Mouse (Mus musculus): ENCODE results near the gene Nt5c3.

Nt5c3 gene

DNA sequence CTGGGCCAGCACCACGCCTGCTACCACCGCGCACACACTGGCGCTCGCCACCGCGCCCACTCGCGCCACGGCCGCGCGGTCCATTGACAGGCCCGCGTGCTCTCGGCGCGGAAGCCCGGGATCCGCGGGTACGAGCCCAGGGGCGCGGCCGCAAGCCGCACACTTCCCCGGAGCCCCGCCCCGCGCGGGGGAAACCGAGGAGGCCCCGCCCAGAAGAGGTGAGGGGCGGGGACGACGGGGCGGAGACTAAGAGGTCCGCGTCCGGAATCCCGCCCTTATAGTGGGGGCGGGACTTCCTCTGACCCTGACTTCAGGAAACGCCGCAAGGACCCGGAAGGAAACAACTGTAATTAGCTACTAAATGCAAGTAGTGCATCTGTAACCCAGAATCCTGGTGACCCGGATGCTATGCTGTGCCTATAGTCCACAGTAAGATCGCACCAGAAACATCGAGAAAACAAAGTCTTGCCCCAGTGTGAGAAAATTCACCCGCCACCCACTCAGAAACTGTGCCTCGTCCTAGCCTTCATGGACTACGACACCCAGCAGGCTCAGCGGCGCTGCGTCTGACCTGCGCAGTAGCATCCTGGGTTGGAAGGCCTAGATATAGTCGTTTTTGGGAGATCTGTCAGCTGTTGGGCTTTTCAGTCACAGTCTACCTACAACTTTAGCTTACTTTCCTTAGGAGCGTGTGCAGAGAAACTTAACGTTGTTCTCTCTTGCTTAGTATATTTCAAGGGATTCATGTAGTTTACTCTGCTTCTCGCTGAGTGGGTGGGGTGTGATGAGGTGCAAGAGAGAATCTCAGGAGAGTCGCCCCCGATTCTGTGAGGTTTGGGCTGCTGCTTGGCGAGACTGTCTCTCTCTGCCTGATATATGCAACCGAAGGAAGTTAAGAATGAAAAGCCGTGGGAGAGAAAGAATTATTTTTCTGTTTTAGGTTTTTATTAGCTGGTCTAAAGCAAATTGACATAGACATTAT is at the start of gene Nt5c3, which contains the start of gene Vmn1r4:
Nt5c3 (minus strand) TSS at position 207 of the 982 bp plus-strand sequence.
Vmn1r4 (plus strand) TSS at position 290 of the 982 bp plus-strand sequence.
- peak; percentile 97 for DNase-seq (ENCODE audit: low read depth, low spot score)

GRCm38 (mm10) chr6:56969973-56970372 is 46.2 kb upstream of the Nt5c3 start, which contains the start of gene Vmn1r5:
Gene Vmn1r5 (plus strand): TSS chr6:56970273.
- no peak for DNase-seq (ENCODE audit: low read depth, low spot score)

DNA sequence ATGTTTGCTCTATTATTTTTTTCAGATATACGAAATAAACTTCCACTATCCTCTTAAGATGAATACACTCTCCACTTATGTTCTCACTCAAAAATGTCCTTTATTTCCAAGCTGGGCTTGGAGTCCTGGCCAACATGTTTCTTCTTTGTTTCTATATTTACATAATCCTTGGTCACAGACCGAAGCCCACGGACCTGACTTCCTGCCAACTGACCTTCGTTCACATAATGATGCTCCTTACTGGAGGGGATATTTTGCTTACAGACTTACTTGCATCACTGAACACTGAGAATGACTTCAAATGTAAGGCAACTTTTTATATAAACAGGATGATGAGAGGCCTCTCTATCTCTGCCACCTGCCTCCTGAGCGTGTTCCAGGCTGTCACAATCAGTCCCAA is 32.7 kb upstream of the Nt5c3 start:
- no peak for DNase-seq (ENCODE audit: low read depth, low spot score)

- DNase-seq (ENCODE audit: low read depth, low spot score): no peak
Observed at GRCm38 (mm10) chr6:56934366-56934765, 10.6 kb upstream of the Nt5c3 start.

- no peak for DNase-seq (ENCODE audit: low read depth, low spot score)
Observed at GRCm38 (mm10) chr6:56932464-56932863, 8.7 kb upstream of the Nt5c3 start.

DNA sequence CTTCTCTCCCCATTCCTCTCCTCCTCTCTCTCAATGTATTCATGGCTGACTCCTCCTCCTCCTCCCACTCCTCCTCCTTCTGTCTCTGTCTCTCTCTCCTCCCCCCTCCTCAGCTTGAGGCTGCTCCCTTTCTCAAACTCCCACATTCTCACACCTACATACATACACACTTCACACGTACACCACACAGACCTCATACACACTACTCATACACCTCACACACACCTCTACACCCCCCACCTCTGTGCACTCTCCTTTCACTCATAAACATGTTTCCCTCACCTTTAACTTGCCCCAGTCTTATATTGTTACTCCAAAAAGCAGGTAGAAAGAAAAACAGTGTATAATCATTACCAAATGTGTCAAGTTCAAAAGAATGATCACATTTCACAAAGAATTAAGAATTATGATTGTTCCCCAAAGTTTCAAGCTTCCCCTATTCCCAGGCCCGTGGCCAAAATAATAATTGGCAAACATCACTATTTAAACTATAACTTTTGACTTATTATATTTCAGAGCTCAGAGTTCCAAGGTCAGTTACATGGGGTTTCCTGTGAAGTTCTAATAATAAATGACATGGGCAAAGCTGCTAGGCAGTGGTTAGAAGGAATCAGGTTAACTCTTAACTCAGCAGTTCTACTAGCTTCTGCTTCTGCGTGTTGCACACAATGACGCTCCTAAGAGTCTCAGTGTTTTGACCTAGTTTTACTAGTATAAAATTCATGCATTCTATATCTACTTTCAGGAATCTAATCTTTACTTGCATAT is 8.1 kb upstream of the Nt5c3 start:
- DNase-seq (ENCODE audit: low read depth, low spot score): no peak

DNA sequence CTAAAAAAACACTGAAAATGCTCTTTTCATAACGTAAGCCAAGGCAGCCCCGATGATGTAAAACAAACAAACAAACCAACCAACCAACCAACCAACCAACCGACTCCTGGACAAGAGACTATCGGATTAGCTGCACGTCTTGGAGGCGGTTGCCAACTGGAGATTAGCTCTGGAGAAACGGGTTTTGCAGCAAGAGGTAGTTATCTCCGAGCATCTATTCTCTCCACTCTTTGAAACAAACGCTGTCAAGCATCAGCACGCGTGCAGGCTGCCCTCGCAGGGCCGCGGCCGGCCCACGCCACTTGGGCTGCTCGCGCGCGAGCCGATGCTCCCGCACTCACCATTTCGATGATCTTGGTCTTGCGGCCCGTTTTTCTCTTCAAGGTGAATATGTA is 404 bp downstream of the Nt5c3 start:
- no peak for DNase-seq (ENCODE audit: low read depth, low spot score)

DNA sequence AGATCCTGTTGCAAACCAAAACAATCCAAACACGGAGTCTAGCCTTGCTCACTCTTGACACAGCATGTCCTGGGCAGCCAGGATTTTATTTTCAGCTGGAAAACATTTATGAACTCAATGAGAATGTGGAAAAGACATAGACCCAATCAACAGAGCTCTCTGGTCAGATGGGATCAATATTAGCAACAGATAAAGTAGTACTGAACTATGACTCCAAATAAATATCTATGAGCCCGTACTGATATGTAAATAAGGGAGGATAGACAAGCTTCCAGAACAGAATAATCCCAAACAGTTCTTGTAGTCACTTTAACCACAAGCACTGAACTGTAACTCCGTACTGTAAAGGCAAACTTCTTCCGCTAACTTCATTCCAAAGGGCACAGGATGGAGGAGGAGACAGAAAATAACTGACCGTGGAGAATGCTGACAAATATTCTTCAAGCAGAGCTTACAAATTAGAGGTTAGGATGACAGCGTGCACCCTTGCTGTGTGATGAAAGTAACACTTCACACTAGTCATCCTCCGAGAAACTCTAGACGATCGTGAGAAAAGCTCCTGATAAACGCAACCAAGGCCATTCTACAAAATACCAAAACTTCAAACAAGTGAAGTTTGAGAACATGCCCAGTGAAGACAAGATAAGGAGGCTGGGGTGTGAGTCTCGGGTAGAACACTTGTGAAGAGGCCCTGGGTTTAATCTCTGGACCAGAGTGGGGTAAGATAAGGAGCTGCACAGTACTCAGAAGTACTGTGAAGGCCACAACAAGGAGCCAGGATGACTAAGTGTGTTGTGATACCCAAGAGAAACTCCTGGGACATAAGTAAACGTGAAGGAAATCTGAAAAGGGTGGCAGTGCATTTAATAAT is 3.3 kb downstream of the Nt5c3 start:
- no peak for DNase-seq (ENCODE audit: low read depth, low spot score)

- DNase-seq (ENCODE audit: low read depth, low spot score): peak; percentile 46
Observed at GRCm38 (mm10) chr6:56919330-56920044, 4.2 kb downstream of the Nt5c3 start.

DNA sequence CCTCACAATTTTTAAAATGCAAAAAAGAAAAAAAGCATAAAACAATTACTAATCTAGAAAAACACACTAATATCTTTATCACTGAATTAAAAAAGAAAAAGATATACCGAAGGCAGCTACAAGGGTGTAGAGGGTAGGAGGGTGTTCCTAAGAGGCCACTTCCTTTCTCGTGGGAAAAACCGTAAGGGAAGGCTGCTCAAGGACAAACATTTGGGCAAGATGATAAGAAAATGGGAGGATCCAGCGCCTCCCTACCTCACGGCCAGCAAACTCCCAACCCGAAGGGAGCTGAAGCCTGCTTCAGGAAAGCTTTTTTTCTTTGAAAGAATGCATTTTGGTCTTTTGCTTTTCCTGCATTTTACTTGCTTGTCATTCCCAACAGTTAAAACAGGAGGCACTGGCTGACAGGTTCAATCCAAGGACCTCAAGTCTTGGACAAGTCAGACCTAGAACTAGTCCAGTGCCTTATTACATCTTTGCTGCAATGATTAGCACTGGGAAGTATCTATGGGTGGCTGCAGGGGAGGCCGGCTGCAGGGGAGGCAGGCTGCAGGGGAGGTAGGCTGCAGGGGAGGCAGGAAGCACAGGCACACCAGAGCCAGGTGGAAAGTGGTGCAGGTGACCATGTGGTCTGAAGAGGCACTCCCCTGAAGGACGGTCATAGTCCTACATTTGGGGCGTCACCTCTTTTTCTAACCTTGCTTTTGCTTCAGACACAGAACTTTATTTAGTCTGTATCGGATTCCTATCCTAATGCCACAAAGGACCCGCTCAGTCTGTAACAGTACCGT is 6.0 kb downstream of the Nt5c3 start:
- DNase-seq (ENCODE audit: low read depth, low spot score): no peak

DNA sequence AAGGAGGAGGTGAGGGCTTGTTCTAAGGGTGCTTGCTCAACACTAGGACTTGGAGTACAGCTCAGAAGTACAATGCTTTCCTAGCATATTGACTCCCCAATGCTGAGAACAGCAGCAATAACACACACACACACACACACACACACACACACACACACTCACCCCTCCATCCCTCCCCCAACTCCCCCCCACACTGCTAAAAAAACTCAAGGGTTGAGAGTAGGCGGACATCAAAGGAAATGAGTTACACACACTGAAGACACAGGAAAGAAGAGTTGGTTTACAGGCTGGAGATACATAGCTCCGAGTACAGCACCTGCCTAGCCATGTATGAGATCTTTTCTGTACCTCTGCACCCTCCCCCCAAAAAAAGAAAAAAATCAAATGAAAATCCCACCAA is 7.5 kb downstream of the Nt5c3 start:
- DNase-seq (ENCODE audit: low read depth, low spot score): peak; percentile 84

GRCm38 (mm10) chr6:56913092-56913858 is 10.5 kb downstream of the Nt5c3 start:
- no peak for DNase-seq (ENCODE audit: low read depth, low spot score)

- no peak for DNase-seq (ENCODE audit: low read depth, low spot score)
Observed at GRCm38 (mm10) chr6:56910910-56911309, 12.8 kb downstream of the Nt5c3 start.

DNA sequence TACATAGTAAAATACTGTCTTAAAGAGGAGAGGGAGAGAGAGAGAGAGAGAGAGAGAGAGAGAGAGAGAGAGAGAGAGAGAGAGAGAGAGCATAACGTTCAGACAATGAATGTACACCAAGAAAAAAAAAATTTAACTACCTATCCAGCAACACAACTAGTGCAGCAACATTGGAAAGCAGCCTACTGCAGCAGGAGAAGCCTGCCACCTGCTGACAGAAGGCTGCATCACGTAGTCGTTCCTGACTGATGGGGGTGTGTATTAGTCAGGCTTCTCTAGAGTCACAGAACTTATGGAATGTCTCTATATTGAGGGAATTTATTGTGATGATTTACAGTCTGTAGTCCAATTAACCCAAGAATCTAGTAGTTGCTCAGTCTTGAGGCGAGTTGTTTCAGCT is 14.8 kb downstream of the Nt5c3 start:
- peak; percentile 69 for DNase-seq (ENCODE audit: low read depth, low spot score)

GRCm38 (mm10) chr6:56908397-56908796 is 15.3 kb downstream of the Nt5c3 start:
- DNase-seq (ENCODE audit: low read depth, low spot score): no peak

- DNase-seq (ENCODE audit: low read depth, low spot score): no peak
Observed at GRCm38 (mm10) chr6:56907973-56908372, 15.8 kb downstream of the Nt5c3 start.

GRCm38 (mm10) chr6:56906121-56906846 is 17.4 kb downstream of the Nt5c3 start:
- no peak for DNase-seq (ENCODE audit: low read depth, low spot score)

DNA sequence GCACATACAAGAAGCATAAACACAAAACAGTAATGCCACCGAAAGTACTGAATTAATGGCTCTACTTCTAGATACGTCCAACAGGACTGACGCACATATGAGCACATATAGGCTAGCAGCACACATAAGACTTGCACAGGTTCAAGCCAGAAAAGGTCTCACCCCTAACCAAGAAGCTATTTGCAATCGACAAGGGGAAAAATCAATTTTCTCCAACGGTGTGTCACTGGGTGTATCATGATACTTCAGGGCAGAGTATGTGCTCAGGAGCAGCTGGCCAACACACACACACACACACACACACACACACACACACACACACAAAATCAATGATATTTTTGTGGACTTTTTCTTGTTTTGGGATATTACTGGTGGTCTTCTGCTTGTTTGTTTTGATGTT is 18.2 kb downstream of the Nt5c3 start:
- DNase-seq (ENCODE audit: low read depth, low spot score): no peak

All from CD4-positive helper T cell, adult 2 months (primary cell).